Mouse (Mus musculus) heart, postnatal 0 days (tissue): ENCODE measurements around the gene Deup1. TPM values are rescaled to one million over a fixed set of nuclear protein-coding genes. Genes with fewer than 3 reads are reported as not detected.

Experiments
- ATAC-seq: fragments of 200-750 bp; cut with Nextera tagmentation; 2 replicates; pipeline ENCODE4 v1.8.0; 2017; ENCODE audit warnings: low read depth, moderate number of reproducible peaks, moderate library complexity; ENCODE audit not compliant: insufficient read depth
- DNase-seq: peaks from one replicate; pipeline ENCODE4 v3.0.0-alpha.2; 2016; ENCODE audit warnings: low spot score
- H3K27ac ChIP-seq: fragments of 300-500 bp; sonication (generic); 2 replicates; pipeline ENCODE4 v1.5.1; 2014; ENCODE audit warnings: low read depth, mild to moderate bottlenecking
- H3K27me3 ChIP-seq: fragments of 300-500 bp; sonication (generic); 2 replicates; pipeline ENCODE4 v1.6.1; 2014; ENCODE audit warnings: low read length, mixed read lengths; ENCODE audit not compliant: control insufficient read depth, insufficient read depth
- H3K36me3 ChIP-seq: fragments of 300-500 bp; sonication (generic); replicated peaks from 2 replicates; pipeline ENCODE4 v1.6.1; 2014; ENCODE audit warnings: low read length, mixed read lengths; ENCODE audit not compliant: control insufficient read depth, insufficient read depth
- H3K4me1 ChIP-seq: fragments of 300-500 bp; sonication (generic); 2 replicates; pipeline ENCODE4 v1.6.1; 2014; ENCODE audit warnings: antibody characterized with exemption; ENCODE audit not compliant: control insufficient read depth, insufficient read depth
- H3K4me2 ChIP-seq: fragments of 300-500 bp; sonication (generic); 2 replicates; pipeline ENCODE4 v1.6.1; 2014; ENCODE audit warnings: low read depth, mild to moderate bottlenecking, low read length, moderate library complexity
- H3K4me3 ChIP-seq: fragments of 300-500 bp; sonication (generic); 2 replicates; pipeline ENCODE4 v1.5.1; 2014; ENCODE audit warnings: low read depth, low read length
- H3K9ac ChIP-seq: fragments of 300-500 bp; sonication (generic); replicated peaks from 2 replicates; pipeline ENCODE4 v1.6.1; 2014; ENCODE audit warnings: low read depth, low read length, mixed read lengths
- H3K9me3 ChIP-seq: fragments of 300-500 bp; sonication (generic); replicated peaks from 2 replicates; pipeline ENCODE4 v1.6.1; 2016; ENCODE audit warnings: low read length; ENCODE audit not compliant: control insufficient read depth
- CTCF ChIP-seq: IDR thresholded peaks from 2 replicates; pipeline ENCODE4 v1.5.1; 2016; ENCODE audit warnings: antibody characterized with exemption, control low read depth, low read depth
- EP300 ChIP-seq: IDR thresholded peaks from 2 replicates; pipeline ENCODE4 v1.6.1; 2016; ENCODE audit warnings: antibody characterized with exemption, low read depth
- WGBS: fragments of 180-500 bp; shearing (Covaris S2); extraction: QIAGEN DNeasy Blood & Tissue Kit; methylation state at CpG from one replicate; pipeline ENCODE4 v1.1.7; 2014; 5-methylcytosine and 5-hydroxymethylcytosine counted together
- polyA plus RNA-seq: library from polyadenylated mRNA; unstranded; fragments of >200 nt; fragmentation: Nextera tagmentation; extraction: Ambion mirVana; gene quantifications from 2 replicates; pipeline ENCODE4 v1.2.1, GENCODE M21; 2015
- total RNA-seq: library from RNA; depleted of rRNA; stranded (reverse); fragments of >200 nt; gene quantifications from 2 replicates; pipeline ENCODE4 v1.2.3, GENCODE M21; 2014; ENCODE audit warnings: low replicate concordance

Deup1 gene
- total and polyA plus RNA-seq, 2 experiments from 2014 or later = 0.15 TPM; not detected in 1

GRCm38 (mm10) chr9:15619767-15620166 lies 8.0 kb downstream of the Deup1 start:
- no peak for ATAC-seq
- Histone ChIP-seq H3K9me3 (no peaks in the 10 kb centered on the region), H3K27me3 (no peaks in the 10 kb centered on the region), H3K27ac (no peak overlapping the region), H3K4me3 (no peak overlapping the region), H3K9ac (no peak overlapping the region), H3K36me3 (no peaks in the 10 kb centered on the region), H3K4me1 (no peaks in the 10 kb centered on the region), H3K4me2 (no peak overlapping the region)
- TF ChIP-seq CTCF (no peak), EP300 (no peak)
- DNase-seq = no peak
- 59% methylated on average over 1 of the region's 1 CpGs for WGBS

GRCm38 (mm10) chr9:15619020-15619590 lies 8.6 kb downstream of the Deup1 start:
- WGBS = 72% methylated on average over 10 of the region's 10 CpGs
- no peaks in the 10 kb centered on the region for H3K9me3 ChIP-seq
- no peaks in the 10 kb centered on the region for H3K36me3 ChIP-seq
- DNase-seq (no peak), ATAC-seq (no peak)
- no peak overlapping the region for H3K4me2 ChIP-seq
- no peaks in the 10 kb centered on the region for H3K27me3 ChIP-seq
- no peak overlapping the region for H3K9ac ChIP-seq
- H3K4me3 ChIP-seq = no peak overlapping the region
- H3K4me1 ChIP-seq = no peaks in the 10 kb centered on the region
- TF ChIP-seq CTCF (no peak), EP300 (no peak)
- no peak overlapping the region for H3K27ac ChIP-seq

- H3K27me3 ChIP-seq = no peaks in the 10 kb centered on the region
- no peak overlapping the region for H3K9ac ChIP-seq
- H3K4me2 ChIP-seq = no peak overlapping the region
- no peaks in the 10 kb centered on the region for H3K4me1 ChIP-seq
- ATAC-seq (no peak), DNase-seq (no peak)
- no peak overlapping the region for H3K4me3 ChIP-seq
- H3K9me3 ChIP-seq = no peaks in the 10 kb centered on the region
- no peak overlapping the region for H3K27ac ChIP-seq
- 28% methylated on average over 7 of the region's 7 CpGs for WGBS
- TF ChIP-seq CTCF = no peak
- no peak for TF ChIP-seq EP300
- no peaks in the 10 kb centered on the region for H3K36me3 ChIP-seq
Observed at GRCm38 (mm10) chr9:15617061-15617460, 10.7 kb downstream of the Deup1 start.

GRCm38 (mm10) chr9:15616471-15616870 lies 11.3 kb downstream of the Deup1 start:
- TF ChIP-seq CTCF (no peak), EP300 (no peak)

GRCm38 (mm10) chr9:15609280-15609930 lies 18.3 kb downstream of the Deup1 start:
- no peaks in the 10 kb centered on the region for H3K36me3 ChIP-seq

More at GRCm38 (mm10) chr9:15616471-15616870, 11.3 kb downstream of the Deup1 start:
- DNase-seq = no peak
- Histone ChIP-seq H3K4me1 (no peaks in the 10 kb centered on the region), H3K27ac (no peak overlapping the region), H3K4me3 (no peak overlapping the region), H3K9me3 (no peaks in the 10 kb centered on the region), H3K27me3 (no peaks in the 10 kb centered on the region), H3K4me2 (no peak overlapping the region), H3K36me3 (no peaks in the 10 kb centered on the region), H3K9ac (no peak overlapping the region)
- ATAC-seq = no peak
- 42% methylated on average over 6 of the region's 6 CpGs for WGBS

GRCm38 (mm10) chr9:15607601-15608000 lies 20.1 kb downstream of the Deup1 start:
- H3K9me3 ChIP-seq = no peaks in the 10 kb centered on the region
- no peak overlapping the region for H3K27ac ChIP-seq
- H3K9ac ChIP-seq = no peak overlapping the region
- H3K4me3 ChIP-seq = no peak overlapping the region
- no peak for ATAC-seq
- TF ChIP-seq CTCF = no peak
- no peak for TF ChIP-seq EP300
- WGBS = 85% methylated on average over 2 of the region's 2 CpGs
- no peaks in the 10 kb centered on the region for H3K4me1 ChIP-seq
- DNase-seq = no peak
- no peaks in the 10 kb centered on the region for H3K27me3 ChIP-seq
- H3K4me2 ChIP-seq = no peak overlapping the region
- H3K36me3 ChIP-seq = no peaks in the 10 kb centered on the region

More at GRCm38 (mm10) chr9:15609280-15609930, 18.3 kb downstream of the Deup1 start:
- H3K9me3 ChIP-seq = no peaks in the 10 kb centered on the region
- ATAC-seq = no peak
- no peak overlapping the region for H3K27ac ChIP-seq
- no peak overlapping the region for H3K4me2 ChIP-seq
- H3K27me3 ChIP-seq = no peaks in the 10 kb centered on the region
- no peak for DNase-seq
- H3K4me1 ChIP-seq = no peaks in the 10 kb centered on the region
- no peak overlapping the region for H3K4me3 ChIP-seq
- TF ChIP-seq CTCF = no peak
- TF ChIP-seq EP300 = no peak
- H3K9ac ChIP-seq = no peak overlapping the region
- WGBS = 85% methylated on average over 5 of the region's 5 CpGs
